Mouse (Mus musculus) stomach, postnatal 0 days (tissue): ENCODE data around the gene Zbtb45. TPM values are rescaled to one million over a fixed set of nuclear protein-coding genes. Genes with fewer than 3 reads are reported as not detected.

Experiments used
- ATAC-seq: fragments of 200-750 bp; cut with Nextera tagmentation; 2 replicates; pipeline ENCODE4 v1.8.0; 2017; ENCODE audit not compliant: low FRiP score, low TSS enrichment
- DNase-seq: peaks from one replicate; pipeline ENCODE4 v3.0.0-alpha.2; 2016; ENCODE audit warnings: low spot score
- H3K27ac ChIP-seq: fragments of 300-500 bp; sonication (generic); replicated peaks from 2 replicates; pipeline ENCODE4 v1.5.1; 2014; ENCODE audit warnings: mild to moderate bottlenecking, control low read depth
- H3K27me3 ChIP-seq: fragments of 300-500 bp; sonication (generic); 2 replicates; pipeline ENCODE4 v1.6.1; 2014; ENCODE audit warnings: low read length; ENCODE audit not compliant: control insufficient read depth, insufficient read depth
- H3K36me3 ChIP-seq: fragments of 300-500 bp; sonication (generic); 2 replicates; pipeline ENCODE4 v1.6.1; 2014; ENCODE audit warnings: low read length, mixed read lengths; ENCODE audit not compliant: control insufficient read depth, insufficient read depth
- H3K4me1 ChIP-seq: fragments of 300-500 bp; sonication (generic); replicated peaks from 2 replicates; pipeline ENCODE4 v1.6.1; 2014; ENCODE audit warnings: antibody characterized with exemption; ENCODE audit not compliant: control insufficient read depth, insufficient read depth
- H3K4me2 ChIP-seq: fragments of 300-500 bp; sonication (generic); replicated peaks from 2 replicates; pipeline ENCODE4 v1.6.1; 2014; ENCODE audit warnings: low read depth, mild to moderate bottlenecking, control low read depth, moderate library complexity
- H3K4me3 ChIP-seq: fragments of 300-500 bp; sonication (generic); 2 replicates; pipeline ENCODE4 v1.5.1; 2014; ENCODE audit warnings: low read depth, low read length, control low read depth
- H3K9ac ChIP-seq: fragments of 300-500 bp; sonication (generic); 2 replicates; pipeline ENCODE4 v1.6.1; 2014; ENCODE audit warnings: mild to moderate bottlenecking, low read length, control low read depth, mixed read lengths
- H3K9me3 ChIP-seq: fragments of 300-500 bp; sonication (generic); 2 replicates; pipeline ENCODE4 v1.6.1; 2016; ENCODE audit warnings: low read length; ENCODE audit not compliant: control insufficient read depth
- CTCF ChIP-seq: IDR thresholded peaks from 2 replicates; pipeline ENCODE4 v1.5.1; 2016; ENCODE audit warnings: antibody characterized with exemption, low read depth, mild to moderate bottlenecking, moderate library complexity
- EP300 ChIP-seq: optimal IDR thresholded peaks from 2 replicates; pipeline ENCODE3; 2016; ENCODE audit warnings: antibody characterized with exemption
- WGBS: fragments of 180-500 bp; shearing (Covaris S2); extraction: QIAGEN DNeasy Blood & Tissue Kit; methylation state at CpG from one replicate; pipeline ENCODE4 v1.1.7; 2014; 5-methylcytosine and 5-hydroxymethylcytosine counted together
- polyA plus RNA-seq: library from polyadenylated mRNA; unstranded; fragments of >200 nt; fragmentation: Nextera tagmentation; extraction: Ambion mirVana; gene quantifications from 2 replicates; pipeline ENCODE4 v1.2.1, GENCODE M21; 2015

Zbtb45 gene
- polyA plus RNA-seq, result 8.5 and 9.5 TPM in 2 replicates

GRCm38 (mm10) chr7:13010005-13010908 is at the start of gene Zbtb45:
TSS of gene Zbtb45 (minus strand) at chr7:13010034.
- peak within 1 kb of the TSS; percentile 87 for H3K4me2 ChIP-seq
- no peaks in the 10 kb centered on the region for H3K9me3 ChIP-seq
- no peaks in the 10 kb centered on the region for H3K27me3 ChIP-seq
- WGBS, result 8% methylated on average over 26 of the region's 26 CpGs
- peak within 1 kb of the TSS; percentile 83 for H3K9ac ChIP-seq
- DNase-seq (no peak), ATAC-seq (no peak)
- TF ChIP-seq CTCF (no peak), EP300 (peak; percentile 3)
- peaks cover 8% of the 10 kb centered on the region for H3K36me3 ChIP-seq
- H3K4me3 ChIP-seq, result peak within 1 kb of the TSS; percentile 75
- peak within 1 kb of the TSS; percentile 93 for H3K27ac ChIP-seq
- H3K4me1 ChIP-seq, result no peaks in the 10 kb centered on the region

- Histone ChIP-seq H3K27me3 (no peaks in the 10 kb centered on the region), H3K4me2 (no peak overlapping the region), H3K9ac (no peak overlapping the region), H3K4me1 (no peaks in the 10 kb centered on the region), H3K36me3 (no peaks in the 10 kb centered on the region), H3K9me3 (no peaks in the 10 kb centered on the region), H3K4me3 (no peak overlapping the region), H3K27ac (no peak overlapping the region)
- TF ChIP-seq CTCF, result no peak
- TF ChIP-seq EP300, result no peak
- ATAC-seq (no peak), DNase-seq (no peak)
- WGBS, result 89% methylated on average over 9 of the region's 9 CpGs
Observed at GRCm38 (mm10) chr7:13059536-13059935, 49.7 kb upstream of the Zbtb45 start.

- H3K27me3 ChIP-seq, result no peaks in the 10 kb centered on the region
- no peaks in the 10 kb centered on the region for H3K9me3 ChIP-seq
- TF ChIP-seq EP300, result no peak
- TF ChIP-seq CTCF, result peak; percentile 40
- no peaks in the 10 kb centered on the region for H3K4me1 ChIP-seq
- no peaks in the 10 kb centered on the region for H3K36me3 ChIP-seq
- ATAC-seq (no peak), DNase-seq (no peak)
- no peak overlapping the region for H3K27ac ChIP-seq
- no peak overlapping the region for H3K4me2 ChIP-seq
- WGBS, result 62% methylated on average over 8 of the region's 8 CpGs
- no peak overlapping the region for H3K4me3 ChIP-seq
- H3K9ac ChIP-seq, result no peak overlapping the region
Observed at GRCm38 (mm10) chr7:13056913-13057700, 47.3 kb upstream of the Zbtb45 start.

DNA sequence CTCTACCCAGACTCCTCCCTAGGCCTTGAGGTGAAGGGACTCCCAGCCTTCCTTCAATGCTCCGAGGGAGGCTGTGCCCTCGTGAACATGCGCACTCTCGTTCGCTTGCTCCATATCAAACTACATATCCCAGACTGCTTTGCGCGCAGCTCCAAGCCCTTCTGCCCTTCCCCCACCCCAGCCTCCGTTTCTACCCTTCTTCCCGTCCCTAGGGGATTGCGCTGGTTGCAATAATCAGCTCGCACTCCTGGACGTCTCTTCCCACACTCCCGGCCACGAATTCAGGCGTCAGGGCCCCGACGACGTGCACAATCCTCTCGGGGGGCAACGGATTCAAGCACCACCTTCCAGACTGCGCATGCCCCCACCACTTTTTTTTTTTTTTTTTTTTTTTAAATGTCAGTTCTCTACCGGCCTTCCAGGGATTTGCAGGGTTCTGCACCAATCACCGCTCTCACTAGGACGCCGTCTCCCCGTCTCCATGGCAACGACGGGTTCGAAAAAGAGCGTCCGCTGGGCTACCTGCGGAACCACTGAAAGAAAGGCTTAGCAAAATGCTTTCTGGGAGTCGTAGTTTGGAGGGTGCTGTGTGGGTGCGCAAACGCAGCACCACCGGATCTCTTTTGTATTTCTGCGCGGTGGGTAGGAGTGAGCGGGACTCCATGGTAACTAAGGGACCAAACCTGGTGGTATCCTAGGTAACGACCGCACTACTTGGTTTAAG is 44.6 kb upstream of the Zbtb45 start, which contains the start of gene Mzf1:
Mzf1 (minus strand) TSS at position 478 of the 724 bp plus-strand sequence.
- no peaks in the 10 kb centered on the region for H3K27me3 ChIP-seq
- H3K27ac ChIP-seq, result peak within 1 kb of the TSS; percentile 53; the same call in 1 of the 2 replicates
- H3K36me3 ChIP-seq, result no peaks in the 10 kb centered on the region
- H3K4me1 ChIP-seq, result no peaks in the 10 kb centered on the region
- H3K4me2 ChIP-seq, result peak within 1 kb of the TSS; percentile 63
- H3K9ac ChIP-seq, result peak within 1 kb of the TSS; percentile 60
- no peak for TF ChIP-seq CTCF
- no peak for TF ChIP-seq EP300
- no peaks in the 10 kb centered on the region for H3K9me3 ChIP-seq
- peak within 1 kb of the TSS; percentile 59 for H3K4me3 ChIP-seq
- under 1% methylated on average over 41 of the region's 41 CpGs for WGBS
- peak; percentile 96 for ATAC-seq
- peak; percentile 91 for DNase-seq

GRCm38 (mm10) chr7:13053961-13054286 is 44.1 kb upstream of the Zbtb45 start:
- H3K9me3 ChIP-seq, result no peaks in the 10 kb centered on the region
- ATAC-seq (no peak), DNase-seq (no peak)
- no peaks in the 10 kb centered on the region for H3K4me1 ChIP-seq
- H3K27ac ChIP-seq, result peak overlapping the region; percentile 53; the same call in 1 of the 2 replicates
- H3K4me2 ChIP-seq, result peak overlapping the region; percentile 63
- 1% methylated on average over 15 of the region's 15 CpGs for WGBS
- TF ChIP-seq EP300 (no peak), CTCF (0 out of 2 replicates have a peak, but pooled peaks have one; percentile 4)
- no peaks in the 10 kb centered on the region for H3K36me3 ChIP-seq
- H3K9ac ChIP-seq, result peak overlapping the region; percentile 60
- H3K27me3 ChIP-seq, result no peaks in the 10 kb centered on the region
- H3K4me3 ChIP-seq, result peak overlapping the region; percentile 59
